Comparison of ENCODE assay signal across 10 mouse cellular contexts in the genomic region with DNA sequence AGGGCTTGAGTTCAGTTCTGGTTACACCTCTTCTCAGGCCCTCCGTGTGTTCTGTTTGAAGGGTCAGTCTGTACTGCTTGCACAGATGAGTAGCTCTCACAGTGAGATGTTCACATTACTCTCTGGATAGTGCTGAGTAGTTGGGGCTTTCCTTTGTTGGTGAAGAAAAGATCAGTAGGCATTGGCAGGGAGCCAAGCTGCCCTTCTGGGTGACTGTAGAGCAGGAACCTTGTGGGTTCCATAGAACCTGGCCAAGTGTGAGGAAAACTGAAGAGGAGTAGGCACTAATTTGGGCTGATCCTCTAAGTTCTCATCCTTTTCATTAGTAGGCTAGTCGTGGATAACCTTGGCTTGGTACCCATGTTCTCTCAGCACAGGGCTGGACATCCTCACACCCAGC. TPM values are rescaled to one million over a fixed set of nuclear protein-coding genes. Genes with fewer than 3 reads are reported as not detected.
DNase-seq lines count a peak whose midpoint lies in the region; ATAC-seq and TF ChIP-seq lines count a peak whose summit lies in the region.
"Had no signal": no experiment of that assay in that cellular context is flagged by ENCODE, and none has a peak within 500 bp of the region (broad histone marks: within the 10 kb centered on the region; RNA-seq: fewer than 3 reads in every experiment).

No protein-coding gene starts in this region.

- H3K79me2 ChIP-seq in myocyte (ENCODE audit: control insufficient read depth, insufficient read depth): peaks cover 92% of the 10 kb centered on the region

- TF ChIP-seq POLR2A in myocyte (IDR thresholded peaks at IDR 0.05; ENCODE audit: insufficient read length, low read depth): no peak

- H3ac ChIP-seq in myocyte (ENCODE audit: control insufficient read depth, insufficient read length): no peak overlapping the region

- H3K4me3 ChIP-seq in heart, embryonic 16.5 days (ENCODE audit: low read length): no peak overlapping the region
- H3K4me3 ChIP-seq in lung, postnatal 0 days (ENCODE audit: low read depth, low read length): no peak overlapping the region
- no peak overlapping the region for H3K4me3 ChIP-seq in myocyte
- H3K4me3 ChIP-seq: lung, embryonic 15.5 days had no signal

- peak overlapping the region; percentile 92 for H3K27ac ChIP-seq in heart, embryonic 16.5 days (ENCODE audit: low read length)
- no peak overlapping the region for H3K27ac ChIP-seq in lung, postnatal 0 days (ENCODE audit: low read length)
- H3K27ac ChIP-seq: lung, embryonic 15.5 days had no signal

- TF ChIP-seq EP300 in lung, postnatal 0 days (IDR thresholded peaks at IDR 0.05): no peak

- no peaks in the 10 kb centered on the region for H3K27me3 ChIP-seq in heart, embryonic 16.5 days (ENCODE audit: control insufficient read depth, insufficient read depth, low read length)
- no peaks in the 10 kb centered on the region for H3K27me3 ChIP-seq in lung, postnatal 0 days (replicated peaks; ENCODE audit: insufficient read depth, low read length)
- no peaks in the 10 kb centered on the region for H3K27me3 ChIP-seq in myocyte (ENCODE audit: control insufficient read depth, insufficient read depth, insufficient read length)
- H3K27me3 ChIP-seq: lung, embryonic 15.5 days had no signal

- no peak overlapping the region for H3K4me2 ChIP-seq in heart, embryonic 16.5 days (ENCODE audit: low read depth, low read length)
- H3K4me2 ChIP-seq in lung, postnatal 0 days (replicated peaks; ENCODE audit: low read depth, low read length): no peak overlapping the region
- peak overlapping the region; percentile 67 for H3K4me2 ChIP-seq in myocyte (ENCODE audit: low read depth)
- H3K4me2 ChIP-seq: lung, embryonic 15.5 days had no signal

- no peak for TF ChIP-seq CTCF in lung, postnatal 0 days (IDR thresholded peaks at IDR 0.05)

- no peak for ATAC-seq in heart, embryonic 16.5 days (replicated peaks; ENCODE audit: extremely low read depth, insufficient read depth, low FRiP score)
- ATAC-seq in lung, postnatal 0 days: peak; percentile 22; the same call in 1 of the 2 replicates
- ATAC-seq: activated CD4-positive, CD25-positive, alpha-beta regulatory T cell, adult 4 months had no signal

- 59% methylated on average over 2 of the region's 2 CpGs for WGBS in heart, embryonic 16.5 days
- WGBS in lung, postnatal 0 days: 78% methylated on average over 2 of the region's 2 CpGs

- peak; percentile 48 for DNase-seq in adrenal gland, postnatal 14 days
- DNase-seq in adrenal gland, postnatal 10 days: no peak
- DNase-seq in heart, postnatal 4 days: no peak
- DNase-seq in lung, postnatal 0 days (ENCODE audit: low spot score): no peak
- no peak for DNase-seq in lung, postnatal 10 days
- no peak for DNase-seq in Muller cell, postnatal 12 days (ENCODE audit: inconsistent ontology term)

- H3K4me1 ChIP-seq in heart, embryonic 16.5 days (ENCODE audit: control insufficient read depth, insufficient read depth, low read length): peaks cover 72% of the 10 kb centered on the region
- H3K4me1 ChIP-seq in lung, postnatal 0 days (ENCODE audit: insufficient read depth, low read depth, low read length): peaks cover 19% of the 10 kb centered on the region; the same call in 1 of the 2 replicates

- H3K9ac ChIP-seq in heart, embryonic 16.5 days (ENCODE audit: low read length): no peak overlapping the region
- H3K9ac ChIP-seq in lung, postnatal 0 days (replicated peaks; ENCODE audit: low read depth): no peak overlapping the region
- H3K9ac ChIP-seq: lung, embryonic 15.5 days had no signal

- H3K36me3 ChIP-seq in heart, embryonic 16.5 days (ENCODE audit: control insufficient read depth, insufficient read depth): no peaks in the 10 kb centered on the region
- no peaks in the 10 kb centered on the region for H3K36me3 ChIP-seq in lung, postnatal 0 days (ENCODE audit: insufficient read depth, low read length)
- no peaks in the 10 kb centered on the region for H3K36me3 ChIP-seq in myocyte (ENCODE audit: control insufficient read depth, insufficient read depth)
- H3K36me3 ChIP-seq: lung, embryonic 15.5 days had no signal

- H3K9me3 ChIP-seq in heart, embryonic 16.5 days (replicated peaks; ENCODE audit: control insufficient read depth, low read length): no peaks in the 10 kb centered on the region
- no peaks in the 10 kb centered on the region for H3K9me3 ChIP-seq in lung, postnatal 0 days (ENCODE audit: low read length)
- H3K9me3 ChIP-seq: lung, embryonic 15.5 days had no signal

TF ChIP-seq in myocyte, 11 proteins besides CTCF, POLR2A, EP300 and RAD21:
- no peak for TF ChIP-seq TCF12 (IDR thresholded peaks at IDR 0.05; ENCODE audit: insufficient read depth, poor library complexity, severe bottlenecking)
- TF ChIP-seq MYOD1 (IDR thresholded peaks at IDR 0.05; ENCODE audit: control insufficient read depth in 1 of 3, insufficient read length in 2 of 3, low read depth in 2 of 3): no peak
- TF ChIP-seq E2F4 (IDR thresholded peaks at IDR 0.05; ENCODE audit: insufficient read depth): no peak
- TF ChIP-seq CEBPB (IDR thresholded peaks at IDR 0.05; ENCODE audit: insufficient read depth, poor library complexity, severe bottlenecking): no peak
- no peak for TF ChIP-seq SRF (IDR thresholded peaks at IDR 0.05; ENCODE audit: control insufficient read depth, insufficient read length, low read depth)
- no peak for TF ChIP-seq MAX (IDR thresholded peaks at IDR 0.05; ENCODE audit: low read depth)
- no peak for TF ChIP-seq USF1 (IDR thresholded peaks at IDR 0.05; ENCODE audit: low read depth)
- TF ChIP-seq POLR2AphosphoS2 (IDR thresholded peaks at IDR 0.05; ENCODE audit: insufficient read length, low read depth): no peak
- TF ChIP-seq MYOG (IDR thresholded peaks at IDR 0.05; ENCODE audit: control insufficient read depth in 1 of 3, insufficient read depth in 1 of 3, insufficient read length in 2 of 3, low read depth in 2 of 3): no peak
- no peak for TF ChIP-seq REST (IDR thresholded peaks at IDR 0.05; ENCODE audit: insufficient read depth, insufficient read length)
- no peak for TF ChIP-seq TCF3 (IDR thresholded peaks at IDR 0.05; ENCODE audit: insufficient read length, low read depth)

RNA-seq across cellular contexts. Expression of gene Bicd2, which starts 21.4 kb away (rescaled TPM):
- 38.2 TPM in 2 replicates for total RNA-seq in adrenal gland, postnatal 14 days (2021)
- 10 to 100 TPM; 31.0 to 31.6 TPM for total RNA-seq in adrenal gland, postnatal 10 days (2021)
- 55.9 and 59.8 TPM in 2 replicates for polyA plus RNA-seq in heart, embryonic 16.5 days (2015; fragmentation: Nextera tagmentation; extraction: Ambion mirVana)
- total RNA-seq in heart, postnatal 4 days (2021): 10 to 100 TPM; 80.9 to 84.3 TPM
- polyA plus RNA-seq in lung, postnatal 0 days (2015; fragmentation: Nextera tagmentation; extraction: Ambion mirVana): 32.5 and 40.2 TPM in 2 replicates
- polyA plus RNA-seq in myocyte (2012; fragmentation: generic; extraction: Trizol): 94.9 TPM

RNA-seq across cellular contexts. Expression of gene Fgd3, which starts 42.7 kb away (rescaled TPM):
- total RNA-seq in adrenal gland, postnatal 14 days (2021): 2.7 and 7.7 TPM in 2 replicates
- 1 to 10 TPM; 3.7 to 3.8 TPM for total RNA-seq in adrenal gland, postnatal 10 days (2021)
- 0.22 and 0.29 TPM in 2 replicates for polyA plus RNA-seq in heart, embryonic 16.5 days (2015; fragmentation: Nextera tagmentation; extraction: Ambion mirVana)
- total RNA-seq in heart, postnatal 4 days (2021): under 1 TPM; 0.27 to 0.55 TPM
- polyA plus RNA-seq in lung, postnatal 0 days (2015; fragmentation: Nextera tagmentation; extraction: Ambion mirVana): 0.37 and 0.56 TPM in 2 replicates
- polyA plus RNA-seq in myocyte (2012; fragmentation: generic; extraction: Trizol): 15.5 TPM

RNA-seq across cellular contexts. Expression of gene Ippk, which starts 58.2 kb away (rescaled TPM):
- total RNA-seq in adrenal gland, postnatal 14 days (2021): 21.8 and 27.5 TPM in 2 replicates
- 10 to 100 TPM; 13.1 to 23.5 TPM for total RNA-seq in adrenal gland, postnatal 10 days (2021)
- 11.1 and 11.8 TPM in 2 replicates for polyA plus RNA-seq in heart, embryonic 16.5 days (2015; fragmentation: Nextera tagmentation; extraction: Ambion mirVana)
- total RNA-seq in heart, postnatal 4 days (2021): 1 to 10 TPM; 9.5 to 9.9 TPM
- polyA plus RNA-seq in lung, postnatal 0 days (2015; fragmentation: Nextera tagmentation; extraction: Ambion mirVana): 12.0 and 12.6 TPM in 2 replicates
- polyA plus RNA-seq in myocyte (2012; fragmentation: generic; extraction: Trizol): 4.5 TPM
